Mouse (Mus musculus) heart, postnatal 0 days (tissue): ENCODE measurements around the gene Arhgap8.

Source experiments
- CTCF ChIP-seq: IDR thresholded peaks from 2 replicates; pipeline ENCODE4 v1.5.1; 2016; ENCODE audit warnings: antibody characterized with exemption, control low read depth, low read depth
- EP300 ChIP-seq: IDR thresholded peaks from 2 replicates; pipeline ENCODE4 v1.6.1; 2016; ENCODE audit warnings: antibody characterized with exemption, low read depth

DNA sequence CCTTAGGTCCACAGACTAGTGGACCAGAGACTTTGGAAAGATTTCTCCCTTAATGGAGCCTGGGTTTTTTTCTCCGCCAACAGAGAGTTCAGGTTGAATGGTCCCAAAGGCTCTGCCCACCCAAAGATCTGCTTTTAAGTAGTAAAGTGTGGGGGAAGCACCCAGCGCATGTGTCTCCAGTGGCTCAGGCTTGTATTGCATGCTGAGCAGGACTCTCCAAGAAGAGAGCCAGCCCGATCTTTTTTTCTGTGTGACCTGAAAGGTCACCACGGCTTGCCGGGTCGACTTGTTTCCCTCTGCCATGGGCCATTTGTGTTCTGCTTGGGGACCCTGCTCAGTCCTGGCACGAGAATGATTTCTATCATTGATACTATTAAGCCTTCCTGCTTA, 43.6 kb downstream of the Arhgap8 start:
- TF ChIP-seq CTCF: no peak
- TF ChIP-seq EP300: no peak
